Mouse (Mus musculus) subcutaneous adipose tissue, adult 2 months (tissue): ENCODE data around the gene Myt1l. TPM values are rescaled to one million over a fixed set of nuclear protein-coding genes. Genes with fewer than 3 reads are reported as not detected.

ENCODE experiments used
- polyA plus RNA-seq: library from polyadenylated mRNA; depleted of rRNA; stranded (reverse); fragments of >200 nt; gene quantifications from 2 replicates; pipeline ENCODE4 v1.2.3, GENCODE M21; 2012; ENCODE audit warnings: low replicate concordance; rRNA removed

The Myt1l gene
- not detected in 2 replicates for polyA plus RNA-seq

DNA sequence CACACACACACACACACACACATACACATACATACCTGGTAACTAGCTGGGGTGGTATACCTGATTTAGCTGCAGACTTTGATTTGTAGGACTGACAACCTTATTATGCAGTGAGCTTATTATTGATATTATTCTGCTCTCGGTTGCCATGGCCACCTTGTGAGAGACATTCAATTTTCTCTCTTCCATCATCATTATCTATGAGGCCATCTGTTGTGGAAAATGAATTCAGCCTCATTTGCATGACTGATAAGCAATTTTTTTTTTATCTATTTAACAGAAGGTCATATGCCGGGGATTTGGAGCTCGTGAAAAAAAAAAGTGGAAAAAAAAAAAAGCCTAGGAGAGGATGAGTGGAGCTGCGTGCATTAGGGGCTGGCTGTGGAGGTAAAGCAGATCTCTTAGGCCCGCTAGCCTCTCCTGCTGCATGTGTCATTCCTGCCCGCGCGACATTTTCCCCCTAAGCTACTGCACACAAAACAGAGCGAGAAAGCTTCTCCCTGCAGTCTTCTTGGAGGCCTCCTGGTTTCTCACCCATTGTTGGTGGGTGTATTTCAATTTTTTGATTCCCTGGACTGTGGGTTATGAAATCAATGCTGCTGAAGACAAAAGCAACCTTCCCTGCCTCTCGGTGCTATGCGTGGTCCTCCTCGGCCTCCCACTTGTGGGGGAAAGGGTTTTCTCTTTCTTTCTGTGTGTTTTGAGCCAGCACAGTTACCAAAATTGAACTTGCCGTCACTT is at the start of gene Myt1l:
Gene Myt1l (plus strand): TSS at position 354 of the 741 bp plus-strand sequence.

DNA sequence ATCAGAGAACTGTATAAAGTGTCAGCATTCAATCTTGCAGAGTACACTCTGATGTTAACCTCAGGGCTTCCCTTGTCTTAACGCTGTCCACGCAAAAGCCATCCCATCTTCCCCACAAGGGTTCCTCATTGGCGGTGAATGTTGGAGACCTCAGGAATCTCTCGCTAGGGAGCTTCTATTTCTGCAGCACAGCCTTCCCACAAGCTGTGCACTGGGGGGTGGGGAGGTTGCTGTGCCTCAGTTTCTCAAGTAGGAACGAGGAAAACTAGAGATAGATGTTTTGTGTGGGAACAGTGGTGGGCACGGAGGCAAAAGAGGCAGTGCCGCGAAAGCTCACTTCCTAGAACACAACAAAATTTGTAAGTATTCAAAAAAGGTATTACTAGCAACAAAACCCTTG is 409.1 kb downstream of the Myt1l start, which contains the start of gene Pxdn:
Gene Pxdn (plus strand): TSS at position 301 of the 400 bp plus-strand sequence.

